ENCODE assay signal across 8 mouse cellular contexts in genomic region chr8:105707498-105708403, GRCm38 (mm10). TPM values are rescaled to one million over a fixed set of nuclear protein-coding genes. Genes with fewer than 3 reads are reported as not detected.
A peak's percentile ranks its signal among the peaks of the same experiment; 100 is the strongest.
DNase-seq lines count a peak whose midpoint lies in the region; ATAC-seq lines count a peak whose summit lies in the region.

TSS of gene 4933405L10Rik (plus strand) at chr8:105707655.
TSS of gene Enkd1 (minus strand) at chr8:105708210.

- peak within 1 kb of the TSS; percentile 95 for H3K4me2 ChIP-seq in hindbrain, embryonic 12.5 days (replicated peaks)

- no peaks in the 10 kb centered on the region for H3K27me3 ChIP-seq in hindbrain, embryonic 12.5 days

- under 1% methylated on average over 55 of the region's 55 CpGs for WGBS in hindbrain, embryonic 12.5 days

- H3K9ac ChIP-seq in hindbrain, embryonic 12.5 days = peak within 1 kb of the TSS; percentile 74

- H3K4me1 ChIP-seq in hindbrain, embryonic 12.5 days = peaks cover 21% of the 10 kb centered on the region

- no peaks in the 10 kb centered on the region for H3K9me3 ChIP-seq in hindbrain, embryonic 12.5 days (replicated peaks)

- H3K4me3 ChIP-seq in hindbrain, embryonic 12.5 days = peak within 1 kb of the TSS; percentile 69

- peak; percentile 94 for DNase-seq in NIH3T3 (ENCODE audit: low read depth)
- peak; percentile 93 for DNase-seq in cerebellum, adult 9-10 months
- DNase-seq in frontal cortex, postnatal 10 days (ENCODE audit: low spot score in 2 of 2) = peak; percentile 85 to 88
- DNase-seq in layer of hippocampus, postnatal 14 days (ENCODE audit: low spot score in 2 of 2) = peak; percentile 85 to 95
- peak; percentile 87 for DNase-seq in lung, postnatal 14 days
- DNase-seq in retina, adult 2 months (ENCODE audit: low read depth, low spot score) = peak; percentile 83
- peak; percentile 80 to 87 for DNase-seq in thymus, postnatal 36 days

- peak within 1 kb of the TSS; percentile 18; the same call in 1 of the 2 replicates for H3K27ac ChIP-seq in hindbrain, embryonic 12.5 days

- ATAC-seq in hindbrain, embryonic 12.5 days (ENCODE audit: low FRiP score) = peak; percentile 80

- H3K36me3 ChIP-seq in hindbrain, embryonic 12.5 days = peaks cover 17% of the 10 kb centered on the region

RNA-seq across cellular contexts. Expression of gene 4933405L10Rik, which starts in this region (rescaled TPM):
- 0.39 TPM in 1 of 2 replicates, not detected in the other for polyA plus RNA-seq in hindbrain, embryonic 12.5 days (2016; fragmentation: Nextera tagmentation; extraction: Ambion mirVana)
- total RNA-seq in layer of hippocampus, postnatal 14 days (2021) = not detected

RNA-seq across cellular contexts. Expression of gene Enkd1, which starts in this region (rescaled TPM):
- polyA plus RNA-seq in hindbrain, embryonic 12.5 days (2016; fragmentation: Nextera tagmentation; extraction: Ambion mirVana) = 22.4 and 23.6 TPM in 2 replicates
- 1 to 10 TPM; 8.6 to 9.0 TPM for total RNA-seq in layer of hippocampus, postnatal 14 days (2021)

Comparison
In these comparisons a context has a peak if more than half of its experiments do, and no peak if none do; other contexts are left out.
1. Peak in every context shown above with its lines: DNase-seq, ATAC-seq, H3K4me3 ChIP-seq and H3K27ac ChIP-seq.